Mouse (Mus musculus) embryonic facial prominence, embryonic 12.5 days (tissue): Measurements from ENCODE around the gene Zfhx2. TPM values are rescaled to one million over a fixed set of nuclear protein-coding genes. Genes with fewer than 3 reads are reported as not detected.
A peak's percentile ranks its signal among the peaks of the same experiment; 100 is the strongest.
"Not testable (repeated sequence)": the region's sequence is repeated elsewhere in the genome, so short reads cannot be mapped to it uniquely, and the experiment has no call there.

Source experiments
- ATAC-seq: fragments of 200-750 bp; cut with Nextera tagmentation; 2 replicates; pipeline ENCODE4 v1.8.0; 2017; ENCODE audit not compliant: insufficient number of reproducible peaks, insufficient read depth, low FRiP score, low TSS enrichment
- H3K27ac ChIP-seq: fragments of 300-500 bp; sonication (generic); 2 replicates; pipeline ENCODE4 v1.5.1; 2016; ENCODE audit warnings: mild to moderate bottlenecking
- H3K27me3 ChIP-seq: fragments of 300-500 bp; sonication (generic); 2 replicates; pipeline ENCODE4 v1.6.1; 2016; ENCODE audit warnings: mild to moderate bottlenecking, moderate library complexity
- H3K36me3 ChIP-seq: fragments of 300-500 bp; sonication (generic); 2 replicates; pipeline ENCODE4 v1.6.1; 2016; ENCODE audit warnings: mild to moderate bottlenecking
- H3K4me1 ChIP-seq: fragments of 300-500 bp; sonication (generic); 2 replicates; pipeline ENCODE4 v1.6.1; 2016
- H3K4me2 ChIP-seq: fragments of 300-500 bp; sonication (generic); replicated peaks from 2 replicates; pipeline ENCODE4 v1.6.1; 2016; ENCODE audit warnings: mild to moderate bottlenecking, moderate library complexity
- H3K4me3 ChIP-seq: fragments of 300-500 bp; sonication (generic); 2 replicates; pipeline ENCODE4 v1.5.1; 2016; ENCODE audit warnings: mild to moderate bottlenecking
- H3K9ac ChIP-seq: fragments of 300-500 bp; sonication (generic); 2 replicates; pipeline ENCODE4 v1.6.1; 2016; ENCODE audit warnings: mild to moderate bottlenecking, moderate library complexity
- H3K9me3 ChIP-seq: fragments of 300-500 bp; sonication (generic); 2 replicates; pipeline ENCODE4 v1.6.1; 2016; ENCODE audit warnings: mild to moderate bottlenecking, moderate library complexity
- WGBS: fragments of 180-500 bp; shearing (Covaris S2); methylation state at CpG from one replicate; pipeline ENCODE4 v1.1.7; 2016; 5-methylcytosine and 5-hydroxymethylcytosine counted together
- polyA plus RNA-seq: library from polyadenylated mRNA; unstranded; fragments of >200 nt; fragmentation: Nextera tagmentation; extraction: Ambion mirVana; gene quantifications from 2 replicates; pipeline ENCODE4 v1.2.1, GENCODE M21; 2016

Zfhx2 gene
- polyA plus RNA-seq, 1 experiment from 2014 or later = 7.9 TPM

DNA sequence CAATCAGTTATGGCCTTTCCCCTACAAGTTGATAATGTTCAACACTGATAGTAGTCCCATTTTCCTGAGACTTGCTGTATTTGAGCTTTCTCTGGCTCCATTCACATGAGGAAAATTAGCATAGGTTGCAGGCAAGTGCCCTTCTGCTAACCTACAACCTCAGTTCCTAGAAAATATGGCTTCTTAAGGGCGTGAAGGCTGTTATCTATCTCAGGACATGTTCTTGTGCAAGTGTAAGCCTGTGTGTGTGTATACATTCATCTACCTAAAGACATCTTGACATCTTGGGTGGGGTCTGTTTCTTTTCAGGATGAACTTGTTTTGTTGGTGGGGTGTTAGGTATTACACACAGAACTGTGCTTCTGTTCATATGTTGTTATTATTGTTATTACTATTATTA lies 33.1 kb downstream of the Zfhx2 start:
- Histone ChIP-seq H3K36me3 (peaks cover 2% of the 10 kb centered on the region; the same call in 1 of the 2 replicates), H3K27ac (no peak overlapping the region), H3K4me2 (no peak overlapping the region), H3K27me3 (no peaks in the 10 kb centered on the region), H3K9me3 (no peaks in the 10 kb centered on the region), H3K4me1 (peaks cover 17% of the 10 kb centered on the region), H3K9ac (no peak overlapping the region), H3K4me3 (no peak overlapping the region)
- ATAC-seq = no peak
- 85% methylated on average over 1 of the region's 1 CpGs for WGBS

DNA sequence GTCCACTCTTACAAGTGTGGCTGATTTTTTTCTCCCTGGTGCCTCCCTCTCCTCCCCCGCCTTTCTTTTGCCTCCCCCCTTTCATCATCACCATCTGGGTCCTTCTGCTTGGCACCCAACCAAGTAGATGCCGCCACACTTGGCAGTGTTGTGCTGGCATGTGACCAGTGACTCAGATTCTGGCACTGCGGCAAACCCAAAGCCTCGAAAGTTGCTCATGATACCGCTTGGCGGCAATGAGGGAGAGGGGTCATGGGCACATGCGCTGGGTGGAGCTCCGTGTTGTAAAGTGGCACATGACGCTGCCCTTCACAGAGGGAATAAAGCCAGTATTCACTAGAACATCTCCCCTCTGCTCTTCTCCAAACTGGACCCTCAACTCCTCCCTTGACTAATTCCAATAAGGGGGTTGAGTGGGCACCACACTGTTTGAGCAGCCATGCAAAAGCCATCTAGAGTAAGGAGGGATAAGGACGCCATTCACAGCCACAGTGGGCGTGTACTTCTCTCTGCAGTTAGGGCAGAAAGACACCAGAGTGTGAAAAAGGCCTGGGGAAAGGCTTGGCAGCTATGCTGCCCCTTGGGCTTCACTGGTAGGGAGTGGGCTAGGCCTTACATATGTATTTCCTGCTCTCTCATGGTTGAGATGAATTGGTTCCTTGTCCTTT lies 36.8 kb downstream of the Zfhx2 start:
- 80% methylated on average over 11 of the region's 11 CpGs for WGBS
- Histone ChIP-seq H3K4me2 (no peak overlapping the region), H3K36me3 (no peaks in the 10 kb centered on the region), H3K27me3 (no peaks in the 10 kb centered on the region), H3K4me3 (no peak overlapping the region), H3K9me3 (no peaks in the 10 kb centered on the region), H3K27ac (no peak overlapping the region), H3K4me1 (no peaks in the 10 kb centered on the region), H3K9ac (no peak overlapping the region)
- ATAC-seq = no peak

- Histone ChIP-seq H3K4me3 (no peak overlapping the region), H3K27me3 (no peaks in the 10 kb centered on the region), H3K9me3 (no peaks in the 10 kb centered on the region), H3K9ac (no peak overlapping the region), H3K27ac (no peak overlapping the region), H3K4me1 (no peaks in the 10 kb centered on the region), H3K4me2 (no peak overlapping the region), H3K36me3 (no peaks in the 10 kb centered on the region)
- WGBS = 89% methylated on average over 10 of the region's 10 CpGs
- ATAC-seq = no peak
Observed at GRCm38 (mm10) chr14:55054191-55054749, 37.9 kb downstream of the Zfhx2 start.

GRCm38 (mm10) chr14:55053708-55054190 lies 38.4 kb downstream of the Zfhx2 start:
- H3K27me3 ChIP-seq = no peaks in the 10 kb centered on the region
- H3K27ac ChIP-seq = no peak overlapping the region
- no peak overlapping the region for H3K4me2 ChIP-seq
- ATAC-seq = no peak
- no peak overlapping the region for H3K9ac ChIP-seq
- H3K4me3 ChIP-seq = no peak overlapping the region
- H3K4me1 ChIP-seq = no peaks in the 10 kb centered on the region
- 86% methylated on average over 15 of the region's 17 CpGs for WGBS
- no peaks in the 10 kb centered on the region for H3K36me3 ChIP-seq
- no peaks in the 10 kb centered on the region for H3K9me3 ChIP-seq

DNA sequence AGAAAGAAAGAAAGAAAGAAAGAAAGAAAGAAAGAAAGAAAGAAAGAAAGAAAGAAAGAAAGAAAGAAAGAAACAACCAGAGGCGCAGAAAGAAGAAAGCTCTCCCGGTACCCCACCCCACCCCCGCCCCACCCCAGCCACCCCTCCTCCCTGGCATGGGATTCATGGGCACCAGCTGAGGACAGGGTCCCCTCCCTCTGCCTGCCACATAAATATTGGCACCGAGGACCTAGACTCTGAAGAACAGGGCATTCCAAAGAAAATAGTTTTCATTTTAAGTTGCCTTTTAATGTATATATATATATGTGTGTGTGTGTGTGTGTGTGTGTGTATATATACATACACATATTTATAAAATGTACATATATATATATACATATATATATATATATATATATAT lies 39.1 kb downstream of the Zfhx2 start:
- no peaks in the 10 kb centered on the region for H3K36me3 ChIP-seq
- 96% methylated on average over 4 of the region's 4 CpGs for WGBS
- H3K27ac ChIP-seq = no peak overlapping the region
- H3K9ac ChIP-seq = no peak overlapping the region
- H3K4me2 ChIP-seq = no peak overlapping the region
- ATAC-seq = no peak
- H3K9me3 ChIP-seq = no peaks in the 10 kb centered on the region
- no peaks in the 10 kb centered on the region for H3K4me1 ChIP-seq
- no peaks in the 10 kb centered on the region for H3K27me3 ChIP-seq
- H3K4me3 ChIP-seq = no peak overlapping the region

- H3K27me3 ChIP-seq = no peaks in the 10 kb centered on the region
- ATAC-seq = no peak
- H3K36me3 ChIP-seq = no peaks in the 10 kb centered on the region
- no peaks in the 10 kb centered on the region for H3K4me1 ChIP-seq
- no peak overlapping the region for H3K27ac ChIP-seq
- H3K4me3 ChIP-seq = no peak overlapping the region
- 81% methylated on average over 9 of the region's 9 CpGs for WGBS
- no peaks in the 10 kb centered on the region for H3K9me3 ChIP-seq
- H3K9ac ChIP-seq = no peak overlapping the region
- H3K4me2 ChIP-seq = no peak overlapping the region
Observed at GRCm38 (mm10) chr14:55052496-55052895, 39.6 kb downstream of the Zfhx2 start.

- ATAC-seq = no peak
- no peaks in the 10 kb centered on the region for H3K27me3 ChIP-seq
- no peaks in the 10 kb centered on the region for H3K36me3 ChIP-seq
- no peaks in the 10 kb centered on the region for H3K9me3 ChIP-seq
- H3K9ac ChIP-seq = no peak overlapping the region
- WGBS = 89% methylated on average over 2 of the region's 2 CpGs
- H3K27ac ChIP-seq = no peak overlapping the region
- no peak overlapping the region for H3K4me2 ChIP-seq
- no peak overlapping the region for H3K4me3 ChIP-seq
- no peaks in the 10 kb centered on the region for H3K4me1 ChIP-seq
Observed at GRCm38 (mm10) chr14:55047971-55048531, 44.1 kb downstream of the Zfhx2 start.

GRCm38 (mm10) chr14:55043694-55044093 lies 48.4 kb downstream of the Zfhx2 start:
- not testable (repeated sequence) for ATAC-seq

GRCm38 (mm10) chr14:55032695-55033225 lies 59.4 kb downstream of the Zfhx2 start:
- no peaks in the 10 kb centered on the region for H3K27me3 ChIP-seq
- no peak overlapping the region for H3K27ac ChIP-seq
- no peak overlapping the region for H3K4me3 ChIP-seq
- no peak overlapping the region for H3K4me2 ChIP-seq
- no peaks in the 10 kb centered on the region for H3K9me3 ChIP-seq
- no peaks in the 10 kb centered on the region for H3K36me3 ChIP-seq
- WGBS = 37% methylated on average over 19 of the region's 19 CpGs
- ATAC-seq = no peak
- peaks cover 14% of the 10 kb centered on the region for H3K4me1 ChIP-seq
- H3K9ac ChIP-seq = no peak overlapping the region

More at GRCm38 (mm10) chr14:55043694-55044093, 48.4 kb downstream of the Zfhx2 start:
- not testable (repeated sequence) for H3K36me3 ChIP-seq, H3K27ac ChIP-seq, H3K27me3 ChIP-seq, H3K9ac ChIP-seq, H3K9me3 ChIP-seq, H3K4me1 ChIP-seq, H3K4me2 ChIP-seq, H3K4me3 ChIP-seq
- 100% methylated on average over 1 of the region's 2 CpGs for WGBS

DNA sequence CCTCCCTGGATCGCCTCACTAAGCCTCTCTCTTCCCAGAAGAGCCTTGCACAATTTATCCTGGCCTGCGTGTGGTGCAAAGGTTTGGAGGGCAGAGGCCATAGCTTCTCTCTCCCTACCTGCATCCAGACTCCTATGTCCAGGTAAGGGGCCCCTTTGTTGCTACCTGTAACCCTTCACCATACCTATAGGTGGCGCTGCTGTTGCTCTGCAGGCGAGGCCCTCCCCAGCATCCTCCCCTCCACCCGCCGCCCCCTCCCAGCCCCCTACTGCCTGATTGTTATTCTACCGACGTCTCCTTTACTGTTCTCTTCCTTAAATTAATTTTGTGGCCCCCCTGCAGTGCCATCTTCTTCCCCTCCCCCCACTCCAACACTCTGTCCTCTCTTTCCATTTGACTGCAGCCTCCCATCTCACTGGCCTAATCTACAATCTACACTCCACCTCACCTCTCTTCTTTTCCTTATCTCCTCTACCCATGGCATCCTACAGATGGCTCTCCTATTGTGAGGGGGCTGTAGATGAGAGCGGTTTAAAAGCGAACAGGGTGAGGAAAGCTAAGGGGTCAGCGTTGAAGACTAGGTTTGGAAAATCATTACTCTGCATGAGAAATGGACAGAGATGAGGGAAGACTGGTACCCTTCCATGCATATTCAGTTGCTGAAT lies 63.0 kb downstream of the Zfhx2 start:
- Histone ChIP-seq H3K9me3 (no peaks in the 10 kb centered on the region), H3K27ac (peak overlapping the region; percentile 79), H3K4me2 (peak overlapping the region; percentile 36; the same call in 1 of the 2 replicates), H3K9ac (no peak overlapping the region), H3K4me1 (peaks cover 20% of the 10 kb centered on the region), H3K36me3 (peaks cover 17% of the 10 kb centered on the region), H3K4me3 (no peak overlapping the region), H3K27me3 (no peaks in the 10 kb centered on the region)
- ATAC-seq = no peak
- WGBS = 7% methylated on average over 11 of the region's 11 CpGs

DNA sequence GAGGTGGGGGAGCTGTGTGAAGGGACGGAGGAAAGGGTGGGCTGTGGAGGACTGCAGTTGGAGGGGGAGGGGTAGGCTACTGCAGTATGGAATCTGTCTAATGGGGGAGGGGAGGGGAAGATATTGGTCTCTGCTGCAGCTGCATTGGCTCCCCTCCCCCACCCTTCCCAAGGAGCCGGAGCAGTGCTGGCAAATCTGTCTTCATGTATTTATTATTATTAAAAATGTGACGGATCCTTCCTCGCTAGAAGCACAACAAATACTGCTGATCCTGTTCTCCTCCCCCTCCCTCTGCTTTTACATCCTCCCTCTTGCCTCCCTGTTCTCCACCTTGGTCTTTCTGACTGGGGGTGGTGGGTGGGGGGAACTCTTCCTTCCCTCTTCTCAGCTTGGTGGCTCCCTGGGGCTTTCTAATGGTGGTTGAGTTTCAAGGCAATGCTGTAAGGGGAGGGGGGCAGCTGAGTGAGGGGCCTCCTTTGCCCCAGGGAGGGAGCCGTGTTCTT lies 63.7 kb downstream of the Zfhx2 start:
- peak overlapping the region; percentile 79 for H3K27ac ChIP-seq
- 9% methylated on average over 4 of the region's 5 CpGs for WGBS
- ATAC-seq = 0 out of 2 replicates have a peak, but pooled peaks have one; percentile 57
- peak overlapping the region; percentile 36 for H3K4me2 ChIP-seq
- no peaks in the 10 kb centered on the region for H3K27me3 ChIP-seq
- no peak overlapping the region for H3K4me3 ChIP-seq
- peaks cover 20% of the 10 kb centered on the region for H3K4me1 ChIP-seq
- H3K36me3 ChIP-seq = peaks cover 22% of the 10 kb centered on the region
- H3K9me3 ChIP-seq = no peaks in the 10 kb centered on the region
- H3K9ac ChIP-seq = no peak overlapping the region
